Mouse (Mus musculus) urinary bladder, adult 18-20 months (tissue): ENCODE measurements at regions not wholly inside any gene's neighbourhood (a gene's known extent, or its start where the extent isn't known, plus 50 kb on each side); places are given as distances from the start of the nearest gene placed in this dataset.

Experiments used
- DNase-seq, 2 experiments: peaks; one replicate each; pipeline ENCODE4 v3.0.0; 2022; ENCODE audit warnings: low spot score in 2 of 2, mixed read lengths in 2 of 2

GRCm38 (mm10) chr3:151931656-151932055, 94.2 kb upstream of the Ptgfr start:
- no peak for DNase-seq

- no peak for DNase-seq
Measured at GRCm38 (mm10) chr3:151931096-151931495, 93.7 kb upstream of the Ptgfr start.

- DNase-seq: no peak
Measured at GRCm38 (mm10) chr3:151914010-151914513, 76.6 kb upstream of the Ptgfr start.

GRCm38 (mm10) chr3:151912292-151912691, 74.9 kb upstream of the Ptgfr start:
- peak; percentile 20 to 30 for DNase-seq

- DNase-seq: no peak
Measured at GRCm38 (mm10) chr3:151910851-151911250, 73.4 kb upstream of the Ptgfr start.

- no peak for DNase-seq
Measured at GRCm38 (mm10) chr3:151909344-151909743, 71.9 kb upstream of the Ptgfr start.

- DNase-seq: no peak
Measured at GRCm38 (mm10) chr3:151908886-151909285, 71.5 kb upstream of the Ptgfr start.

- DNase-seq: no peak
Measured at GRCm38 (mm10) chr3:151905775-151906174, 68.3 kb upstream of the Ptgfr start.

GRCm38 (mm10) chr3:151903169-151903568, 65.7 kb upstream of the Ptgfr start:
- DNase-seq: no peak

- no peak for DNase-seq
Measured at GRCm38 (mm10) chr3:151902216-151902827, 64.9 kb upstream of the Ptgfr start.

- no peak for DNase-seq
Measured at GRCm38 (mm10) chr3:151899676-151900075, 62.2 kb upstream of the Ptgfr start.

- DNase-seq: no peak
Measured at GRCm38 (mm10) chr3:151899094-151899493, 61.7 kb upstream of the Ptgfr start.

- DNase-seq: no peak
Measured at GRCm38 (mm10) chr3:151896320-151896719, 58.9 kb upstream of the Ptgfr start.

- DNase-seq: no peak
Measured at GRCm38 (mm10) chr3:151894712-151895111, 57.3 kb upstream of the Ptgfr start.

- DNase-seq: no peak
Measured at GRCm38 (mm10) chr3:151893421-151894235, 56.2 kb upstream of the Ptgfr start.

GRCm38 (mm10) chr3:151891760-151892253, 54.4 kb upstream of the Ptgfr start:
- DNase-seq: peak; percentile 45 to 82

GRCm38 (mm10) chr3:151891336-151891735, 53.9 kb upstream of the Ptgfr start:
- no peak for DNase-seq

GRCm38 (mm10) chr3:151889738-151890137, 52.3 kb upstream of the Ptgfr start:
- no peak for DNase-seq
